Mouse (Mus musculus) midbrain, embryonic 16.5 days (tissue): ENCODE measurements around the gene Lce3f. TPM values are rescaled to one million over a fixed set of nuclear protein-coding genes. Genes with fewer than 3 reads are reported as not detected.

Experiments used
- polyA plus RNA-seq: library from polyadenylated mRNA; unstranded; fragments of >200 nt; fragmentation: Nextera tagmentation; extraction: Ambion mirVana; gene quantifications from 2 replicates; pipeline ENCODE4 v1.2.1, GENCODE M21; 2015

Lce3f gene
- polyA plus RNA-seq, 1 experiment from 2014 or later, result not detected

Other genes with a start within 250 kb of the Lce3f start
- not detected in 2 replicates for gene Lce1g, start 239.9 kb upstream of the Lce3f start, polyA plus RNA-seq
- gene Lce1h, start 227.2 kb upstream of the Lce3f start, polyA plus RNA-seq, result not detected in 2 replicates
- not detected in 2 replicates for gene Lce1i, start 213.3 kb upstream of the Lce3f start, polyA plus RNA-seq
- gene Lce1j, start 201.7 kb upstream of the Lce3f start, polyA plus RNA-seq, result not detected in 2 replicates
- not detected in 2 replicates for gene Lce1k, start 184.3 kb upstream of the Lce3f start, polyA plus RNA-seq
- not detected in 2 replicates for gene Kprp, start 165.0 kb upstream of the Lce3f start, polyA plus RNA-seq
- not detected in 2 replicates for gene Lce1l, start 140.9 kb upstream of the Lce3f start, polyA plus RNA-seq
- gene 2310050C09Rik, start 122.0 kb upstream of the Lce3f start, polyA plus RNA-seq, result not detected in 2 replicates
- gene Lce3a, start 66.0 kb upstream of the Lce3f start, polyA plus RNA-seq, result not detected in 2 replicates
- gene Lce3b, start 59.2 kb upstream of the Lce3f start, polyA plus RNA-seq, result not detected in 2 replicates
- not detected in 2 replicates for gene Lce3c, start 47.7 kb upstream of the Lce3f start, polyA plus RNA-seq
- gene Lce3d, start 34.8 kb upstream of the Lce3f start, polyA plus RNA-seq, result not detected in 2 replicates
- not detected in 2 replicates for gene Lce3e, start 25.2 kb upstream of the Lce3f start, polyA plus RNA-seq
- gene Crct1, start 23.5 kb downstream of the Lce3f start, polyA plus RNA-seq, result 1.4 and 1.5 TPM in 2 replicates
- gene Lce1m, start 26.8 kb downstream of the Lce3f start, polyA plus RNA-seq, result not detected in 2 replicates
- not detected in 2 replicates for gene Gm4858, start 76.6 kb downstream of the Lce3f start, polyA plus RNA-seq
- gene Crnn, start 152.6 kb downstream of the Lce3f start, polyA plus RNA-seq, result not detected in 2 replicates
- gene Flg2, start 205.1 kb downstream of the Lce3f start, polyA plus RNA-seq, result not detected in 2 replicates